Mouse (Mus musculus) G1E-ER4 (cell line): Measurements from ENCODE around the gene Aff2. TPM values are rescaled to one million over a fixed set of nuclear protein-coding genes. Genes with fewer than 3 reads are reported as not detected.

ENCODE experiments used
- GATA1 ChIP-seq: IDR thresholded peaks from one replicate; pipeline ENCODE4 v1.8.0; 2012; ENCODE audit warnings: low read length, inconsistent platforms
- polyA plus RNA-seq: library from polyadenylated mRNA; stranded (reverse); fragments of >175 nt; gene quantifications from 2 replicates; pipeline ENCODE4 v1.2.3, GENCODE M21; 2012

The Aff2 gene
- polyA plus RNA-seq, 1 experiment: not detected

DNA sequence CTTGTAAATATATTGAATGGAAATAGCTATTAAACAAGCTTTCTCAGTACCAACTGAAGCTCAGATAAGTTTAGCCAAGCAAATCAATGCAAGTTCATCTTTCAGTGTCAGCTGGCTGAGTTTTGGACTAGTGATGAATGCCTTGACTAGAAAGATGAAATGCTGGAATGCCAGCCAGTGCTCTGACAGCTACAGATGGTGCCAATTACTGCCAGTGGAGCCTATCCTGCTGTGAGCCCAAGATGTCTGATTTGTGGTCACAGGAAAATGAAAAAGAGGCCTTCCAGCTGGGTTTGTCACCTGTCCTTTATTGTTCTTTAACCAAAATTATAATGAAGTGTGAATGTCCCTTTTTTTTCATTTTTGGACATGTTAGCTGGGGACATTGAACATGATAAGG lies 248.7 kb downstream of the Aff2 start:
- TF ChIP-seq GATA1: no peak

DNA sequence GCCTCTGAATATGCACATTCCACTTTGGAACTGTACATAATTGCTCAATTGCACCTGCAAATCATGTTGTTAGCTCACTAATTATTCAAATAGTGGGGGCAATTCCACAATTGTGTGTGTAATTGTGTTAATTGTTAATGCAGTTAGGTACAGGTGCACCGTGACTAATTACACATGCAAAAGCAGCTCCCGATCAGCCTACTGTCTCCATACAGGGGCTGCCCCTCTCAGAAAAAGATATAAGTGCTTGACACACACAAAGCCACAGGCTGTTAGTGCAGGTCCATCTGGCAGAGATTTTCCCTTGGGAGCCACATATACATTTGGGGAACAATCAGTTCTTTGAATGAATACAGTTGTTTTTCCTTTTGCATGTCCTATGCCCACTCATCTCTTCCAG lies 302.9 kb downstream of the Aff2 start:
- no peak for TF ChIP-seq GATA1

DNA sequence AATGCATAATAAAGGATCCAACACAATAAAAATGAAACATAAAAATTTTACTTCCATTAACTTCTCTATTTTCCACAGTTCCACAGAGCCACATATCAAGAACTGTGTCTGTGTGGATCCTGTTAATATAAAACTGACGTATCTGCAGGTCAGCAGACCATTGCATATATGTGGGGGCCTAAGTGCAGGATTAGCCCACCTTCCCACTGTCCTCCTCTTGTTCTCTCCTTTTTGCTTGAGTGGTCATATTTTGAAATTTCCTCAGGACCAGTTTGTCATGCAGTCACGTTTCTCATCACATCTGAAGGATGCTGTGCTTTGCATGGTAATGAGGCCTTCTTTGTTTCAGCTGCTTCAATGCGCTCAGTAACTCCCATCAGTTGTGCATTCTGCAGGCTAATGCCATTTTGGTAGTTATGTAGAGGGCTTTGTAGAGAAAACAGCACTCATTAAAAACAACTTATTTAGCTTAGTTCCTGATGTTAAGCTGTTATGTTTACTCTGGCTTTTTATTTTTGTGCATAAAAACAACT lies 306.1 kb downstream of the Aff2 start:
- TF ChIP-seq GATA1: no peak

DNA sequence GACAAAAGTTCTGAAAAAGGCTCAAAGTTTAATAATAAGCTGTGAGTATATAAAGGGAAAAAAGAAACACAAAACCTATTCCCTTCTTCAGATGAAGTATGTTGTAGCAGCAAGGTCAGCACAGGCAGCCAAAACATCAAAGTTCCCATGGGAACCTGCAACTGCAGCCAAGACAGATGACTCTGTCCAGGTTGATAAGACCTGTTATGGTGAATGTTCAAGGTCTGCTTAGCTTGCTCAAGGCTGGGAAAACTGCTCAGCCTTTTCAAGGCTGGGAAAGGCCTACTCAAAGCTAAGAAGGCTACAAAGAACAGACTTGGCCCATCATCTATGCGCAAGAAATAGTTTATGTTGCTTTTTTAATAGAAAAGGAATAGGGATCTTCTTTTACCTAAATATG lies 315.6 kb downstream of the Aff2 start:
- TF ChIP-seq GATA1: no peak

DNA sequence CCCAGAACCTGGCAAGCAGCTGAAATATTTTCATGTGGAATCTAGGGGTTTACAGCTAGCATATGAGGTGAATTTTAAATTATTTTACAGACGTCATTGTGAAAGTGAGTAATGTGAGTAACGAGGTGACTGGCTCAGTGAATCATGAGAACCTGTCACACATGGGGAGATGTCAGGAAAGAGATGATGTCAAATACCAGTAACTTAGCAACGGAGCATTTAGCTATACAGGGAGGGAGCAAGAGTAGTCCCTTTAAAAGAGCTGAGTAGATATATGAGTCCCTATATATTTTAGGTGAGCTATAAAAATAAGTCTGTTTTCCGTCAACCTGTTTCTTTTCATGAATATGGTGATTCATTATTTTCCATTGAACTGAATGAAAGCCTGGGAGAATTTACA lies 338.7 kb downstream of the Aff2 start:
- no peak for TF ChIP-seq GATA1

DNA sequence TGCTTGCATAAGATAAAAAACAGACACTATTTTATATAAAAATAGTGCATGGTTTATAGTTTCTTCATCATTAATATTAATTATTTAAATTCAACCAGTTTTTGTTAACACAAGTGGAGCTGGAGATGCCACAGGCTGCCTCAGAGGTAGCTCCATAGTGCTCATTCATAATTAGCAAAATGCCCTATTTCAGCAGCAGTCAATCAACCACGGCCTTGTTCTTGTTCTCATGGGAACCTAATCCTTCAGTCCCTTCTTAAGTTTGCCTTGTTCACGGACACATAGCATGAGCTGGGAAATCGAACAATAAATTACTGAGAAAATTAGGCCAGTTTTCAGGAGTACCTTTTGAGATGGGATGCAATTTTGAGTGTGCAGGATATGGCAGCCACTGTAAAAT lies 378.9 kb downstream of the Aff2 start:
- TF ChIP-seq GATA1: no peak

DNA sequence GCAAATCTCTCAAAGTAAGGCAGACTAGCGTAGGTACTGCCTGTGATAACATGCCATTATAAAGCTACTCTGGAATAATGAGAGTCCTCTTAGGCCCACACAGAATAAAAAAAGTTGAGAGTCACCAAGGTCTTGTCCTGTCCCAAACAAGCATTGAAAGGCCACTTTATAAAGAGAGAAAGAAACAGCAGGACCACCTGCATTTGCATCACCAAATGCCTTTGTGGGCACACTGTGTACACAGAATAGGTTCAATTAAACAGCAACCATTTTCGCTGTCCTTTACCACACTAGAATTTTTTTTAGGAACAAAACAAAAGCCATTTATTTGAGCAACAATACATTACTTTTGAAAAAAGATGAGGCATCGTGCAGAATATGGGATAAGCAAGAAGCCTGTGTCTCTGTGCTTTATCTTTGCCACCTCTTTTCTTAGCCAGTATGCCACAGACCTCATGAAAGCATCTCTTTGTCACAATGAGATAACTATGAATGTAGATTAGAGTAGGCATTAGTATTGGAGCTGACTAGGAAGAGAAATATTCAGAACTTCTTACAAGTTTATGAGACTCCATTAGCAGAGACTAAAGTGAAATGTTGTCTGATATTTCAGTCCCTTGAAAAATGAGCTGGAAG lies 385.0 kb downstream of the Aff2 start:
- TF ChIP-seq GATA1: no peak

DNA sequence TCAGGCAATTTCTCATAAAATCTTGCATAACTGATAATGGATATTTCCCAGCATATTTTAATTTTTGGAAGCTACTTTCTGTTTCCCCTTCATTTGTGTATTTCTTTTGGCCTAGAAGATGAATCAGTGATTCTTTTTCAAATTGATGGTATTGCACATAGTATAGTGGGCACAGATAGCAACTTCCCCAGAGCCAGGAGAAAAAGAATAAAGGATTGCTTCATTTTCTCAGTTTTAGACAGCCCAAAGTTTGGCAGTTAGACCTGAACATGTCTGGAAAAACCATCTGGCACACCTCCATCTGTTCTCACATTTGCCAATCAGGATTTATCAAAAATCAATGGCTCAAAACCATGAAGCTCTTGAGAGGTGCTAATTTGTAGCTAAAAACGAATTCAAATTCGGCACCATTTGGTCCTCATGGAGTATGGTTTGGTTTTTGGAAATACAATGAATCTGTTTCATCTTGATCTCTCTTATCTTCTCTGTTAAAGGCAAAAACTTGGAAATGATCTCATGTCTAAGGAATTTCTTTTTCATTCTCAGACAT lies 441.9 kb downstream of the Aff2 start:
- TF ChIP-seq GATA1: no peak

DNA sequence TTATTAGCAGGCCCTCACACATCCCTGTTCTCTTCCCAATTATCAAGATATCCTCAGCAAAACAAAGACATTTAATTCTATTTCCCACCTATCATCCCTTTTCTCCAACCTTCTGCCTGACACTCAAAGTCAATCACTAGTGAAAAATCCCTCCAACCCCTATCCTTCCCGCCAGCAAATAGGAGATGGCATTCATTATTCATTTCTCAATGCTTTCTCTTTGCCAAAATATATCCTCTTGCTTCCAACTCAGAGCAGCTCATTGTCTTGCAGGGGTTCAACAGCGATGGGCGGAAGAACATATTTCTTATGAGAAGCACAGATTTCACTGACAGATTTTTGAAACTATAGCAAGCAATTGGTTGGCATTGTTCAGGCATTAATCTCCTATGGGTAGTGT lies 442.4 kb downstream of the Aff2 start:
- TF ChIP-seq GATA1: no peak

DNA sequence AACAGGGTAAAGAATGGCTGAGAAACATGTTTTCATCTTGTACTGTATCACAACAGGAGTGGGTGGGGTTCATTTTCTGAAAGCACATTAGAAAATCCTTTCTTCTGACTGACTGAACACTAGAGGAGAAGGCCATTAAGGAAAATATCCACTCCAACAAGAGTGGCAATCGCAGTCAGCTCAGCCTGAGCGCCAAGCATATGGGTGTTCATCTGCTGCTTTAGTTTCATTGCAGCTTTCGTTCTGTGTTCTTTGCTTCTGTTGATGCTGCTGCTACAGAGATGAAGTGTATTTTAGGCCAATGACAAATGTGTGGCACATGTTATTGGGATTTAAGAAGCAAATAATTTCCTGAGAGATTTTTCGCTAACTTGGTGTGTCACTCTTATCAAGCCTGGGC lies 451.7 kb downstream of the Aff2 start:
- no peak for TF ChIP-seq GATA1

DNA sequence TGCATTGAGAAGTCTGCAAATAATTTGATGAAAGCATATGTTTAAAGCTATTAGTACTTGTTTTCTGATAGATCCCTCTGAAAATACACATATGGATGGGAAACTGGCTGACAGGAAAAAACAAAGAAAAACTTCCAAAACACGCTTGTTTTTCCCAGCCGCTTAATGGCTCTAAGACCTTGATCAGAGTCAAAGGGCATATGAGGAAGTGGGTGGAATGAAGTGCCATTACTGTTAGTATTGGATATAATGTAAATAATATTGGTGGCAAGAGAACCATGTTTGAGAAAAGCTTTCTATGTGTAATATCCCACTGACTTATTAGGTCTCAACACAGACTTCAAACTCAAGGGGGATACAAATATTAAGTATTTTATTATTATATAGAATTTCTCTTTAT lies 455.0 kb downstream of the Aff2 start:
- no peak for TF ChIP-seq GATA1

DNA sequence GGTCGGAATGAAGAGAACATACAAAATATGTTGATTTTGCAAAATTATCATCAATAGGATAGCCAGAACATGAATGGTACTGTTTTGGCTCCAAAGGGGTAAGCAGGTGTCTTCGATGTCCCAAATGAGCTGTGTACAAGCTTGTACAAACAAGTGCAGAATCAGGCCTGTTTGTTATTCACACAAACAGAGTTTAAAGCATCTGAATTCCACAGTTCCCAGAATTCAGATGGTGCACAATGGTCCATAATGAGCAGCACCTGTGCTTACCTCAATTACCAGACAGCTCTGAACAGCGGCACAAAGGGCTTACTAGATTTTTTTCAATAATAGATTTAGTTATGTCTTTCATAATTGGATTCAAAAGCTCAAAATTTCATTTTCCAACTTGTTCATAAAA lies 457.6 kb downstream of the Aff2 start:
- no peak for TF ChIP-seq GATA1

DNA sequence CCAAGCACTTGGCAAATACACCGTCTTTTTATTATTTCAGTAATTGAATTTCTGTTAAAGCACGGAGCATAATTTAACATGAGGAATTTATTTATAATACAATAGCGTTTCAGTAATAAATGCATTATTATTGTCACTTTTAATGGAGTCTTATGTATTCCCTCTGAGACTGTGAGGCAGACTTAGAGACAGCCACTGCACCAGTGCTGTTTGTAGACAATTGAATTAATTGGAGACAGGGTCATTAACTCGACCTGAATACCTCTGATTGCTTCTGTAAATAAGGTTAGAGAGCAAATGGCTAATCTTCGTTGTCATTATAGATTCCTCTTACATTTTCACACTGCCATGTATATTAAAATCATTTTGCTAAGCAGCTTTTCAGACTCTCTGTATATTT lies 458.1 kb downstream of the Aff2 start:
- TF ChIP-seq GATA1: no peak

DNA sequence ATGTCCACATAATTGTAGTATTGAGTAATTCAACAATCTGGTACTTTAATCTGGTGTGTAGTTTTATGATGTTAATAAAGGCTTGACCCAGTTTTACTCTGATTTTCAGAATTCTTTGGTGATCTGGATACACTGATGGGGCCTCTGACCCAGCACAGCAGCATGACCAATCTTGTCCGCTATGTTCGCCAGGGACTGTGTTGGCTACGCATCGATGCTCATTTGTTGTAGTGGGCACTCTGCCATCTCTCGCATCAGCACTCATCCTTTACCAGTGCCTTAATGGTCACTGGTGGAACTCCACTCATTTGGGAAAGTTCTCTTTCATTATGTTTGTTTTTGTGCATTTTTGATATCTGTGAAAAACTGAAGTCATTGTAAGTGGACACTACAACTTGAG lies 507.5 kb downstream of the Aff2 start:
- TF ChIP-seq GATA1: no peak

DNA sequence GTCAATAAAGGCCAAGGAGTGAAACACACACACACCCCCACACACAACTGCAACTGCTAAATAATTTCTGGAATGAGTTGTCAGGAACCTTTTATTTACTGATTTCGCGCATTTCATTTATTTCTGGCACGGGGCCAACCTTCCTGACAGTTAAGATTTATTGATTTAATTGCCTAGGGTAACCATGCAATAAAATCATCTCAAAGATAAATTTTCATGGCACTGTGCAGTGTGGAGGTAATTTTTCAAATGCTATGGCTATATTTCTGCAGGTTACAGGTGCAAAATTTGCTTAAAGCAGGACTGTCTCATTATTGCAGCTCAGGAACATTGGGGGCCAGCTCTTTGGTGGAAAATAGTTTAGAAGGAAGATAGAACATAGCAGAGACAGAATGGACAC lies 531.6 kb downstream of the Aff2 start:
- TF ChIP-seq GATA1: no peak
